Mouse (Mus musculus): ENCODE results near the gene Fmr1.
"Not testable (repeated sequence)": the region's sequence is repeated elsewhere in the genome, so short reads cannot be mapped to it uniquely, and the experiment has no call there.

Fmr1 gene

DNA sequence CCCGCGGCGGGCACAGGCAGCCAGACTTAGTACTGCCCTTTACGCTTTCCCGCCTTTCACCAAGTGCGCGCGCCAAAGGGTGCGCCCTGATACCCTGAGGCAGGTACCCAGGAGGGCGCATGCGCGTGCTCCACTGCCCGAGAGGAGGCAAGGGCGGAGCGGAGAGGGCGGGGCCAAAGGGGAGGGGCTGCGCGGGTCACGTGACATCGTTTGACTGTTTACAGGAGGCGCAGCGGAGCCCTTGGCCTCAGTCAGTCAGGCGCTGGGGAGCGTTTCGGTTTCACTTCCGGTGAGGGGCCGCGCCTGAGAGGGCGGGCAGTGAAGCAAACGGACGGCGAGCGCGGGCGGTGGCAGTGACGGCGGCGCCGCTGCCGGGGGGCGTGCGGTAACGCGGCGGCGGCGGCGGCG, at the start of gene Fmr1:
Gene Fmr1 (plus strand): TSS at position 209 of the 408 bp plus-strand sequence.
- in situ Hi-C loops (cut with MboI), result no loop called here

DNA sequence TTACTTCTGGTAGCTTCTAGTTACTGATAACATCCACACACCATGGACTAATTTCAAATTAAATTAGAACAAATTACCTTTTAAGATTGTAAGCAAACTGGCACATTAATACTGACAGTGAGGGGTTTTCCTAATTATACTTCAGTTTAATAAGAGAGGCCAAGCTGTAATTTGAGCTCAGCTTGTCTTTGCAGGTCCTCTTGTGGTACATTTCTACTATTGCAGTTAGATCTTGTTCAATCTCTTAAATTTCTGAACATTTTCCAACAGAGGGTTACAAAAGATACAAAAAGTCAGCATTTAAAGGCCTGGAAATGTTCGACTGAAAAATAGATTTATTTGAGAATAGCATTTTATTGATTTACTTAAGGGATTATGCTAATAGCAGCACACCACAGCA, 36.7 kb upstream of the Fmr1 start:
- in situ Hi-C loops (cut with MboI), result no loop called here

DNA sequence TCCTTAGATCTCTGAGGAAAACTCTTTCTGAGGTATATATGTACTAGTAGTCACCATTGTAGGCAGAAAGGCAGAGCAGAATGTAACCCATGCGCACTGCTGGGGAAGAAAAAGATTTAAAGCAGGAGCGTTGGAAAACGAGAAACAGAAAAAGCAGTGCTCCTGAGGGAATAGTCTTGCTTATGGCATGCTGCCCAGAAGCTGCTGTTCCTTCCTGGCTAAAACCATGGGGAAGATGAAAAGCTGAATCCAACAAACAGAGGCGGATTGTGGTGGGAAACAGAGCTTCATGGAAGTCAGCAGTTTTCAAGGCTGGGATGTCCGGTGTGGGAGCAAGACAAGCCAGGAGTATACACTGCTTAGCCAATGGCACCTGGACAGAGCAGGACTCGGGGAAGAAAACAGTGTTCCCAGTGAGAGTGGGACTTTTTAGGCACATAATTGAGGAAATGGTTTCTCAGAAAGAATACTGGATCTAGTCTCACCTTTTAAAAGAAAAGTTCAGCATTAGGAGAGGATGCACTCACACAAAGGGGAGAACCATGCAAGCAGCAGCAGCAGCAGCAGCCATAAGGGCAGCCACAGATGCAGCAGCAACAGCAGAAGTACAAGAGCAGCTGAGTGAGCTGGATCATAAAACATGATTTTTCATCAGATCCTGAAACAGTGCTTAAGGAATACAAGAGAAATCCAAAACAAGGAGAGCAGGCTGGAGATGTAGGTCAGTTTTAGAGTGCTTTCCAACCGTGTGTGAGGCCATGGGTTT, 33.0 kb upstream of the Fmr1 start:
- in situ Hi-C loops (cut with MboI), result no loop called here

DNA sequence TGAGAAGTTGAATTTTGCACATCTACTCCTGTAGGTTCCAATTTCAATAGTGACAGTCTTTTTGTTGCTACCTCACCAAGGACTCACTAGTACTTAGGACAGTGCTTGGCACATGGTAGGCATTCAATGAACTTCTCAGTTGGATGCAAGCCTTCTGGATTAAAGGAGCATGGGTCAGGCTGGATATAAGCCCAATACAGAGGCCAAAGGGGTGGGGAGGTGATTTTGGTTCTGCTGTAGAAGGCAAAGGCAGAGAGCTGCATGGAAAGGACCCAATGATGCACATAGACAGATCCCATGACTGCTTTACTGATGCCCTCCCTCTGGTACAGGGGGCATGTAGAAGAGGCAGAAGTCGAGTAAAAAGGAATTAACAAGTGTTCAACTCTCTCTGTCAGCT, 833 bp upstream of the Fmr1 start:
- in situ Hi-C loops (cut with MboI), result no loop called here

DNA sequence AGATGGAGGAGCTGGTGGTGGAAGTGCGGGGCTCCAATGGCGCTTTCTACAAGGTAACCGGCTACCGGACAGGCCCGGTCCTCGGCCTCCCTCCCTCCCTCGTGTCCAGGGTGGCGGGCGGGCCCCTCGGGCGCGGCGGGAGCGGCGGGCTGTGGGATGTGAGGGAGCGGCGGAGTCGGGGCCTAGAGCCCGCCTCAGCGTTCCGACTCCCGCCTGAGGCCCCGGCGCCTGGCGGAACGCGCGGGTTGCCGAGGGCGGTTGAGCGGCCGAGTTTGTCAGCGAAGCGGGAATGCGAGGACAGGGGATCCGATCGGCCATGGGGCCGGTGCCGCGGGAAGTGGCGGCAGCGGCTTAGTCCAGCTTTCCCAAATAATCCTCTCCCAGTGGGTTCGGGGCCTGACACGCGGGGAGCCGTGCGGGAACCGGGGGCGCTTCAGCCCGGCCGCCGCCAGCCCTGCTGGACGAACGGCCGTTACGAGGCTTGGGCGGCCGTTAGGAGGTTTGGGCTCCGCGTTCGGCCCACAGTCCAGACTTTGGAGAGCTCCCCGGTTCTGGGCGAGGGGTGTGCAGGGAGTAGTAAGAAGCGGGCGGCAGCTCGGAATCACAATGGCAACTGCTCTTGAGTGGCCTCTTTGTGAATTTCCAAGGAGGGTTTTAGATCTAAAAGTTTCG, 610 bp downstream of the Fmr1 start:
- in situ Hi-C loops (cut with MboI), result no loop called here

DNA sequence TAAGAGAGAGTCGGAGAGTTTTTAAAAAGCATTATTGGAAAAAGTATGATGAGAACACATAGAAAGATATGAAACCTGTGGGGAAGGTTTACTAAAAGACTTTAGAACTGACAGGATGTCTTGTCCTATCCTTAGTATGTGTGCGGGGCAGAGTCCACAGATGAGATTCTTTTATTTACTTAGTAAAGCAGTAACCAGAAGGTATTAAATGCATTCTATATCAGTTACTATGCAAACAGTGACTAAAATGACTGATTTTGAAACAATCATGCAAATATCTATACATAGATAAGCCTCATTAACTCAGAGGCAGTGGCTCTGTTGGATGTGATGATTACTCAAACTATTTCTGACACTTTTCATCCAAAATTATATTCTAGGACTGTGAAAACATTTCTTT, 6.4 kb downstream of the Fmr1 start:
- in situ Hi-C loops (cut with MboI), result no loop called here

DNA sequence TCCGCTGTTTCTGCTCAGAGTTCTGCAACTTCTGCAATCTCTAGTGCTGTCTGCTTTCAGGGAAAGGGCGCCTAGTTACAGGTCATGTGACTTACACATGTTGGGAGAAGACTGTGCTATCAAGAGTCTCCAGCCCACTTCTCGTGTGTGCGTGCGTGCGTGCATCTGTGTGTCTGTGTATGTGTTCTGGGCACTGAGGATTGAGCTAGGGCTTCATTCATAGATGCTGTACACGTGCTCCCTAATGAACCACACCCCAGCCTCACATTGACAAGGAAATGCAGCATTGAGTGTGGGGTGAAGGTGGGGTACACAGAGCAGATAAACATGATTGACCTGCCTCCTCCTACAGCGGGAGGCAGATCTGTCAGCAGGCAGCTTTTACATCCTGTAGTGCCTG, 13.6 kb downstream of the Fmr1 start:
- in situ Hi-C loops (cut with MboI), result not testable (repeated sequence)

DNA sequence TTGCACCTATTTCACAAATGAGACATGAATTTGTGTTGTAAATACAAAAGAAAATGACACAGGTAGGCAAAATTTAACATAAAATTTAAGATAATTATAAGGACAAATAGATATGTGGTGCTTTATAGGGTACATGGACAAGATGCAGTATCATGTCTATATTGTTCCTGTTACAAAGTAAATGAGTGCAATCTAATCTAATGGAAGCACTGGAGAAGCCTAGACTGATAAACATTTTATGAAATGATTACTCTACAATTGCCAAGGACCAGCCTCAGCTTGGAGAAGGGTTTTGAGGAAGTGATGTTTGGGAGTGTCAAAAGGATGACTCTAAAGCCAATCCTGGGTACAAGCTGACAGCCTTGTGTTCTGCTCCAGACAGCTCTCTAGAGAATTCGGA, 58.6 kb downstream of the Fmr1 start:
- in situ Hi-C loops (cut with MboI), result no loop called here

DNA sequence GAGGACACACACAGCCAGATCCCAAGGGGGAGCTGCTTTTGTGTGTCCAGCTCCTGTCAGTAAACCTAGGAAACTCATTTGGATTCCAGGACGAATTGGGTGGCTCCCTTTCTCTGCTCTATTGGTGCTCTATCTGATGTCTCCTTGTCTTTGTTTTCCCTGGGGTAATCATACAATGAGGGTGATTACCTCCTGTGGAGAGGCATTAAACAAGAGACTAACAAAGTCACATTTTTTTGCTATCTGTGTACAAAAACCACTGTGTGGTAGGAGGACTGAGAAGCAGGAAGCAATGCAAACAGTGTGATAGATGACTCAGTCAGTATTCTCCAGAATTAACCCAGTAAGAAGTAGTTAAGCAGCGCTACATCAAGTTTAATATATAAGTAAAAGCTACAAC, 61.7 kb downstream of the Fmr1 start:
- in situ Hi-C loops (cut with MboI), result no loop called here

DNA sequence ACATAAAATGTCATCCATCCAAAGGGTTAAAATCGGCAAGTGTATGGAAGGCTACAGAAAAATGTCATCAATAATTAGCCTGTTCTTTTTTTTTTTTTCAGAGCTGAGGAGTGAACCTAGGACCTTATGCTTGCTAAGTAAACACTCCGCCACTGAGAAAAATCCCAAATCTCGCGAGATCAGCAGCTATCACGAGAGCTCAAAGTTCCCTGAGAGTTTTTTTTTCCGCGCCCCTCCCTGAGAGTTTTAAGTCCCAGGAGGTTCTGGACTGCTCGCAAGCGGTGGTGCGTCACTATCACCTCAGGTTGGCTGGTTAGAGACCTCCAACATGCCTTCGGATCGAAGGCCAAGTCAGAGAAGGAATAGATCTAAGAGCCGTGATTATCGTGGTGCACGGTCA, 83.3 kb downstream of the Fmr1 start, which contains the start of gene Fmr1nb:
Gene Fmr1nb (plus strand): TSS at position 234 of the 400 bp plus-strand sequence.
- in situ Hi-C loops (cut with MboI), result no loop called here
